Mouse (Mus musculus) layer of hippocampus, adult 18-20 months (tissue): ENCODE results near the gene Cntnap3. TPM values are rescaled to one million over a fixed set of nuclear protein-coding genes. Genes with fewer than 3 reads are reported as not detected.
"Not testable (repeated sequence)": the region's sequence is repeated elsewhere in the genome, so short reads cannot be mapped to it uniquely, and the experiment has no call there.

ENCODE experiments used
- DNase-seq, 2 experiments: peaks; one replicate each; pipeline ENCODE4 v3.0.0; 2022; ENCODE audit warnings: low spot score in 2 of 2
- long read RNA-seq: library from polyadenylated mRNA; stranded (forward); transcript quantifications from one replicate; pipeline ENCODE4 v2.0.0, GENCODE M21; 2021
- total RNA-seq, 2 experiments: library from RNA; stranded (reverse); gene quantifications; 2 replicates each; pipeline ENCODE4 v1.2.3; 2021

Cntnap3 gene
- total RNA-seq = 1 to 10 TPM; 2.2 to 2.4 TPM
- long read RNA-seq, full-length matches to known transcripts = 2 of 3 reads
- long read RNA-seq, partial matches to known transcripts = 0 of 3 reads
- long read RNA-seq, other reads (novel, unspliced or antisense) = 1 of 3 reads

GRCm38 (mm10) chr13:64903585-64904208 is at the start of gene Cntnap3:
Gene Cntnap3 (minus strand): TSS chr13:64903955.
- peak; percentile 1 for DNase-seq

DNA sequence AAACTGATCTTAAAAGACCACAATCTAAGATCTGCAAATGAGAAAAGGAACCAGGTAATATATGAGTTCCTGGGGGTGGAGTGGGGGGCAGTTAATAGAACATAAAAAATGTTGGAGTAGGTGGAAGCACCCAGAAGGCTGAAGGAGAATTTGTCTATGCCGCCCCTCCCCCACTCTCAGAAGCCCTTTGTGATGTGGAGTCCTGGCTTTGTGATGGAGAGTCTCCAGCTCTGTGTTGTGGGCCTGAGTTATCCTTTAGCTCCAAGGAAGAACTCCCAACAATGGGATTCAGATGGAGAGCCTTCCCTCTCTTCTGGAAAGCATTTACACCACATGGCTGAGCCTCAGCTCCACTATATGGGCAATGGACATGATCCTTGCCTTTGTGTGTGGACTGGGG is 13.4 kb upstream of the Cntnap3 start, which contains the start of gene Spata31:
Spata31 (plus strand) TSS at position 216 of the 400 bp plus-strand sequence.
- DNase-seq = no peak

DNA sequence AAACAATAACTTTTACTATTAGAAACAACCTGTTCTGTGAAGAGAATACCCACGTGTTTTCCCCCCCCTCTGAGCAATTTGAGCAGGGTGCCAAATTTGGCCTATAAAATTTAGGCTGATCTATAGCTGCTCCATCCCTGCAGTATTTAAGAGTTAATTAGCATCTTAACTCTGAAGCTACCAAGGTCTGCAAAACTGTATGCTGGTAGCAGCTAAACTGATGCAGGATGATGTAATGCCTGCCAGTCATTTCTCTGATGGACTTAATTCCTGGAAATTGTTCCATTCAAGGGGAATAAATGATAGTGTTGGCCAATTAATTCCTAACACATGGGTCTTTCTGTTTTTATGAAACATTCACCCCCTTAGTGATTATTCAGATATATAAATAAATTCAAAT is 623 bp downstream of the Cntnap3 start:
- no peak for DNase-seq

DNA sequence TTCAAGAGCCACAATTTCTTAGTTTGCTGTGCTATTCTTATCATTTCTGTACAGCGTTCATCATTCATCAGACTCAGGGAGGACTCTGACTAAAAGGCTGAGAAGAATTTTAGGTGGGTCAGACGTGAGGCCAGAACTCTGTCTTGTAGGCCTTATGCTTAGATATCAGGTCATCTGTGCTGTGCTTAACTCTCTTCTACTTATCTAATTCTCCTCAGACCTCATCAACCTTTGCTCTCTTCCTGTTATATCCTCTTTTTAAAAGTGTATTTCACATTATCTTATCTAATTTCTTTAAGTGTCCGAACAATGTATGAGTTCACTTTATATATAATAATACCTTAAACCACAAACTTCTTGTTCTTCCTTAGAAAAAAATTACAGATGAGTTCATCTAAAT is 38.4 kb downstream of the Cntnap3 start:
- DNase-seq = no peak

GRCm38 (mm10) chr13:64824856-64825255 is 78.9 kb downstream of the Cntnap3 start:
- not testable (repeated sequence) for DNase-seq

GRCm38 (mm10) chr13:64745383-64745782 is 158.4 kb downstream of the Cntnap3 start:
- DNase-seq = no peak

GRCm38 (mm10) chr13:64732244-64732643 is 171.5 kb downstream of the Cntnap3 start:
- DNase-seq = no peak

DNA sequence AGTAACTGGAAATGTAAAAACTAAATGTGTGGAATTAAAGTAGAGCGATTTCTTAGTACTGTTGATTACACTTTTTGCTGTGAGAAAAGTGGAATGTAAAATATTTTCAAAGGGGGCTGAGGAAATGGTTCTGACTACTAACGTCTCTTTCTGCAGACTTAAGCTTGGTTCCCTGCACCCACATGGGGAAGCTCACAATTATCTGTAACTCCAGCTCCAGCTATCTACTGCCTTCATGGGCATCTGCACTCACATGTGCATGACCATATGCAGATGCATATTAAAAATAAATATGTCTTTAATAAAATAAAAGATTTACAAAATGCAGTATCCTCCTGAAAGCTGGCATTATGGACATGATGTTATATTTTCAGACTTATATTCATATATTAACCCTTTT is 187.0 kb downstream of the Cntnap3 start:
- no peak for DNase-seq

- DNase-seq = no peak
These were observed 211.3 kb downstream of the Cntnap3 start for GRCm38 (mm10) chr13:64692463-64692862.

Other genes starting within 250 kb of the Cntnap3 start
- not detected for gene Spata31, start 13.5 kb upstream of the Cntnap3 start, total RNA-seq
- gene Spata31d1c, start 129.1 kb upstream of the Cntnap3 start, total RNA-seq = not detected
- not detected for gene Prss47, start 148.8 kb upstream of the Cntnap3 start, total RNA-seq
- gene Mfsd14b, start 209.0 kb upstream of the Cntnap3 start, total RNA-seq = 10 to 100 TPM; 44.0 to 44.2 TPM
- gene Olfr465-ps1, start 234.1 kb upstream of the Cntnap3 start, total RNA-seq = not detected
- not detected for gene Olfr466, start 246.3 kb upstream of the Cntnap3 start, total RNA-seq